Mouse (Mus musculus): ENCODE measurements around the gene Astn2.

GRCm38 (mm10) chr4:65864551-65864950, 539.9 kb downstream of the Astn2 start:
- TF ChIP-seq POLR2A (IDR thresholded peaks at IDR 0.05; ENCODE audit: control insufficient read depth, extremely low read depth, insufficient read depth, low read length, poor library complexity): no peak
- TF ChIP-seq CTCF (IDR thresholded peaks at IDR 0.05; ENCODE audit: borderline replicate concordance, control insufficient read depth, extremely low read depth, insufficient read depth, low read length, poor library complexity): no peak
